Mouse (Mus musculus): ENCODE data around the gene Nipal3. TPM values are rescaled to one million over a fixed set of nuclear protein-coding genes. Genes with fewer than 3 reads are reported as not detected.

The Nipal3 gene
- total and polyA plus RNA-seq, 3 experiments, result 4.0 to 12.0 (median 6.4) TPM

- no peak for DNase-seq (ENCODE audit: extremely low read depth)
- in situ Hi-C loops (cut with MboI; ENCODE audit: low pct_ligation_motif_present, low pct_unique_long_range_greater_than_20kb, low sequenced_read_pairs), result loop anchor here (5.0 to 10.0 kb wide), 2 partner anchors 41 to 108 kb away; no protein-coding TSS in a partner anchor
- H3K4me1 ChIP-seq (ENCODE audit: control insufficient read depth in 1 of 2, insufficient read depth in 2 of 2), result peaks cover 8 to 18% of the 10 kb centered on the region in 2 experiments
- peak overlapping the region; percentile 51; the same call in 1 of the 2 replicates for H3K9ac ChIP-seq (ENCODE audit: insufficient read depth, low read depth)
- H3K9me3 ChIP-seq (replicated peaks; ENCODE audit: low read length), result no peaks in the 10 kb centered on the region
- 0 out of 2 replicates have a peak, but pooled peaks have one; percentile 5 for TF ChIP-seq TCF12 (IDR thresholded peaks at IDR 0.05; ENCODE audit: low read depth, low read length)
- no peak for TF ChIP-seq POLR2A (IDR thresholded peaks at IDR 0.05; ENCODE audit: low read depth, low read length)
- TF ChIP-seq BHLHE40 (IDR thresholded peaks at IDR 0.05; ENCODE audit: low read depth, low read length), result no peak
- no peak for TF ChIP-seq UBTF (IDR thresholded peaks at IDR 0.05; ENCODE audit: low read depth, low read length)
- no peak for TF ChIP-seq MXI1 (IDR thresholded peaks at IDR 0.05; ENCODE audit: low read depth, low read length)
- no peak for TF ChIP-seq MAX (IDR thresholded peaks at IDR 0.05; ENCODE audit: low read length)
- no peak for TF ChIP-seq CTCF (conservative IDR thresholded peaks at IDR 0.05 in 1 of 2, IDR thresholded peaks at IDR 0.05 in 1 of 2; ENCODE audit: low read depth in 2 of 2, low read length in 2 of 2)
- H3K27ac ChIP-seq (ENCODE audit: insufficient read depth, low read depth), result no peak overlapping the region
- dilution Hi-C loops (cut with MboI; ENCODE audit: extremely low pct_ligation_motif_present, extremely low pct_unique_long_range_greater_than_20kb, low sequenced_read_pairs), result no loop called here
- H3K36me3 ChIP-seq (replicated peaks in 1 of 2; ENCODE audit: control insufficient read depth in 1 of 2, insufficient read depth in 1 of 2, low read length in 1 of 2), result peaks cover 18 to 37% of the 10 kb centered on the region in 2 experiments
- peak overlapping the region; percentile 81 for H3K4me2 ChIP-seq (ENCODE audit: insufficient read depth, low read depth, poor library complexity, severe bottlenecking)
- H3K4me3 ChIP-seq (replicated peaks in 1 of 3; ENCODE audit: low read depth in 2 of 3, low read length in 2 of 3, poor library complexity in 1 of 3), result peak overlapping the region; percentile 71 to 98 (median 87)
- no peaks in the 10 kb centered on the region for H3K27me3 ChIP-seq (replicated peaks)
- H3K79me2 ChIP-seq (replicated peaks; ENCODE audit: control insufficient read depth, extremely low read depth, insufficient read depth, poor library complexity, severe bottlenecking), result no peaks in the 10 kb centered on the region
These were observed 1.6 kb downstream of the Nipal3 start for GRCm38 (mm10) chr4:135493271-135493670.

- H3K4me3 ChIP-seq (replicated peaks in 1 of 3; ENCODE audit: low read depth in 2 of 3, low read length in 2 of 3, poor library complexity in 1 of 3), result no peak overlapping the region
- in situ Hi-C loops (cut with MboI; ENCODE audit: low pct_ligation_motif_present, low pct_unique_long_range_greater_than_20kb, low sequenced_read_pairs), result no loop called here
- dilution Hi-C loops (cut with MboI; ENCODE audit: extremely low pct_ligation_motif_present, extremely low pct_unique_long_range_greater_than_20kb, low sequenced_read_pairs), result no loop called here
- H3K4me2 ChIP-seq (ENCODE audit: insufficient read depth, low read depth, poor library complexity, severe bottlenecking), result no peak overlapping the region
- H3K79me2 ChIP-seq (replicated peaks; ENCODE audit: control insufficient read depth, extremely low read depth, insufficient read depth, poor library complexity, severe bottlenecking), result no peaks in the 10 kb centered on the region
- no peak overlapping the region for H3K27ac ChIP-seq (ENCODE audit: insufficient read depth, low read depth)
- H3K4me1 ChIP-seq (ENCODE audit: control insufficient read depth in 1 of 2, insufficient read depth in 2 of 2), result peaks cover 8 to 24% of the 10 kb centered on the region in 2 experiments
- TF ChIP-seq POLR2A (IDR thresholded peaks at IDR 0.05; ENCODE audit: low read depth, low read length), result no peak
- no peak for TF ChIP-seq NELFE (IDR thresholded peaks at IDR 0.05; ENCODE audit: low read depth, low read length)
- TF ChIP-seq MAZ (IDR thresholded peaks at IDR 0.05; ENCODE audit: low read depth, low read length), result no peak
- DNase-seq (ENCODE audit: extremely low read depth), result no peak
- H3K36me3 ChIP-seq (replicated peaks in 1 of 2; ENCODE audit: control insufficient read depth in 1 of 2, insufficient read depth in 1 of 2, low read length in 1 of 2), result peaks cover 23 to 58% of the 10 kb centered on the region in 2 experiments
- no peak overlapping the region for H3K9ac ChIP-seq (ENCODE audit: insufficient read depth, low read depth)
- no peaks in the 10 kb centered on the region for H3K27me3 ChIP-seq (replicated peaks)
- H3K9me3 ChIP-seq (replicated peaks; ENCODE audit: low read length), result no peaks in the 10 kb centered on the region
These were observed 5.6 kb downstream of the Nipal3 start for GRCm38 (mm10) chr4:135489256-135489655.

- in situ Hi-C loops (cut with MboI; ENCODE audit: low pct_ligation_motif_present, low pct_unique_long_range_greater_than_20kb, low sequenced_read_pairs), result no loop called here
- DNase-seq (ENCODE audit: extremely low read depth), result no peak
These were observed 8.5 kb downstream of the Nipal3 start for GRCm38 (mm10) chr4:135486352-135486751.

More at GRCm38 (mm10) chr4:135486352-135486751, 8.5 kb downstream of the Nipal3 start:
- H3K36me3 ChIP-seq (replicated peaks in 1 of 2; ENCODE audit: control insufficient read depth in 1 of 2, insufficient read depth in 1 of 2, low read length in 1 of 2), result peaks cover 26 to 62% of the 10 kb centered on the region in 2 experiments
- no peak overlapping the region for H3K27ac ChIP-seq (ENCODE audit: insufficient read depth, low read depth)
- dilution Hi-C loops (cut with MboI; ENCODE audit: extremely low pct_ligation_motif_present, extremely low pct_unique_long_range_greater_than_20kb, low sequenced_read_pairs), result no loop called here
- no peaks in the 10 kb centered on the region for H3K9me3 ChIP-seq (replicated peaks; ENCODE audit: low read length)
- no peak overlapping the region for H3K4me3 ChIP-seq (replicated peaks in 1 of 3; ENCODE audit: low read depth in 2 of 3, low read length in 2 of 3, poor library complexity in 1 of 3)
- H3K27me3 ChIP-seq (replicated peaks), result no peaks in the 10 kb centered on the region
- H3K9ac ChIP-seq (ENCODE audit: insufficient read depth, low read depth), result no peak overlapping the region
- H3K4me2 ChIP-seq (ENCODE audit: insufficient read depth, low read depth, poor library complexity, severe bottlenecking), result no peak overlapping the region
- TF ChIP-seq MAZ (IDR thresholded peaks at IDR 0.05; ENCODE audit: low read depth, low read length) (no peak), CHD2 (IDR thresholded peaks at IDR 0.05; ENCODE audit: low read length) (no peak), JUND (conservative IDR thresholded peaks at IDR 0.05; ENCODE audit: low read depth, low read length) (no peak), UBTF (IDR thresholded peaks at IDR 0.05; ENCODE audit: low read depth, low read length) (no peak), ZNF384 (IDR thresholded peaks at IDR 0.05; ENCODE audit: low read depth, low read length) (no peak), IRF4 (IDR thresholded peaks at IDR 0.05; ENCODE audit: low read depth, low read length) (no peak), MXI1 (IDR thresholded peaks at IDR 0.05; ENCODE audit: low read depth, low read length) (no peak)
- H3K4me1 ChIP-seq (ENCODE audit: control insufficient read depth in 1 of 2, insufficient read depth in 2 of 2), result peaks cover 0 to 19% of the 10 kb centered on the region in 2 experiments; a peak in 2 of 4 replicates
- H3K79me2 ChIP-seq (replicated peaks; ENCODE audit: control insufficient read depth, extremely low read depth, insufficient read depth, poor library complexity, severe bottlenecking), result no peaks in the 10 kb centered on the region

Measured in CH12.LX (cell line).